ENCODE assay signal across 22 mouse cellular contexts in genomic region chrX:23954161-23954560, GRCm38 (mm10). TPM values are rescaled to one million over a fixed set of nuclear protein-coding genes. Genes with fewer than 3 reads are reported as not detected.
"Had no signal": no experiment of that assay in that cellular context is flagged by ENCODE, and none has a peak within 500 bp of the region (broad histone marks: within the 10 kb centered on the region; RNA-seq: fewer than 3 reads in every experiment).

No protein-coding gene starts in this region.

- H3K4me3 ChIP-seq: megakaryocyte, embryonic 14.5 days; midbrain, embryonic 13.5 days; midbrain, embryonic 15.5 days; neural tube, embryonic 12.5 days; stomach, embryonic 15.5 days had no signal

- H3K27me3 ChIP-seq: megakaryocyte, embryonic 14.5 days; midbrain, embryonic 13.5 days; midbrain, embryonic 15.5 days; neural tube, embryonic 12.5 days; stomach, embryonic 15.5 days had no signal

- H3K9ac ChIP-seq: lung, embryonic 14.5 days; midbrain, embryonic 13.5 days; midbrain, embryonic 15.5 days; neural tube, embryonic 12.5 days; stomach, embryonic 15.5 days had no signal

- H3K27ac ChIP-seq: midbrain, embryonic 13.5 days; midbrain, embryonic 15.5 days; neural tube, embryonic 12.5 days; stomach, embryonic 15.5 days; stomach, postnatal 0 days had no signal

- DNase-seq: lung, adult 18-20 months; lung, embryonic 14.5 days; lung, postnatal 10 days; lung, postnatal 4 days; right cerebral cortex, postnatal 14 days; thymus, adult 2 months; thymus, postnatal 25 days; thymus, postnatal 4 days had no signal

- H3K4me1 ChIP-seq: megakaryocyte, embryonic 14.5 days; midbrain, embryonic 13.5 days; midbrain, embryonic 15.5 days; neural tube, embryonic 12.5 days; stomach, embryonic 15.5 days had no signal

- H3K9me3 ChIP-seq: midbrain, embryonic 13.5 days; midbrain, embryonic 15.5 days; neural tube, embryonic 12.5 days; stomach, embryonic 15.5 days had no signal

- ATAC-seq: midbrain, embryonic 13.5 days; midbrain, embryonic 15.5 days had no signal

- H3K36me3 ChIP-seq: midbrain, embryonic 13.5 days; midbrain, embryonic 15.5 days; neural tube, embryonic 12.5 days; stomach, embryonic 15.5 days had no signal

RNA-seq across cellular contexts. Expression of gene Gm4985, which starts 4.6 kb away (rescaled TPM):
- total RNA-seq: midbrain, postnatal 0 days; monocyte, adult 5-6 weeks; neutrophil, adult 5-6 weeks had no signal
- polyA plus RNA-seq: lung, embryonic 14.5 days; lung, embryonic 16.5 days; midbrain, embryonic 11.5 days; midbrain, embryonic 13.5 days; midbrain, embryonic 15.5 days; midbrain, postnatal 0 days; neural tube, embryonic 12.5 days; neural tube, embryonic 14.5 days; spleen, adult 2 months; stomach, embryonic 15.5 days; stomach, postnatal 0 days; thymus, adult 2 months; urinary bladder, adult 2 months had no signal
